Mouse (Mus musculus) spleen, embryonic (tissue): ENCODE results near the gene Crat.

ENCODE experiments used
- CTCF ChIA-PET: fragments of 350-600 bp; sonication (Branson Sonifier 250); formaldehyde crosslinking; loops from one replicate; lab custom pipeline; 2022; lab: Charles Lee

The Crat gene

DNA sequence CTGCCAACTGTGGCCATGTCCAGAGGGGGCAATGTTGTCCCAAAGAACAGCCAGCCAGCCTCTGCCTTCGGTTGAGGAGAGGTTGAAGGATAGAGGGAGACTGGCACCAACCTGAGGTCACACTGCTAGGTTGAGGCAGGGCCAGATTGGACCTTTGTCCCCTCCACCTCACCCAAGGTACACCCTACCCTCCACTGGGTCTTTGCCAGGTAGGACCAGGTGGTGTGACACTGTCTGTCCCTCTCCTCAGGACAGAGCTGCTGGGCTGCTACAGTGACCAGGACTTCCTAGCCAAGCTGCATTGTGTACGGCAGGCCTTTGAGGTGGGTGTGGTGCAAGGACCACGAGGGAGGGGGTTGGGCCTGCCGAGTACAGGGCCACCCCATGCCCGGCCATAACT, 37.9 kb downstream of the Crat start:
- CTCF ChIA-PET = no interaction called here

DNA sequence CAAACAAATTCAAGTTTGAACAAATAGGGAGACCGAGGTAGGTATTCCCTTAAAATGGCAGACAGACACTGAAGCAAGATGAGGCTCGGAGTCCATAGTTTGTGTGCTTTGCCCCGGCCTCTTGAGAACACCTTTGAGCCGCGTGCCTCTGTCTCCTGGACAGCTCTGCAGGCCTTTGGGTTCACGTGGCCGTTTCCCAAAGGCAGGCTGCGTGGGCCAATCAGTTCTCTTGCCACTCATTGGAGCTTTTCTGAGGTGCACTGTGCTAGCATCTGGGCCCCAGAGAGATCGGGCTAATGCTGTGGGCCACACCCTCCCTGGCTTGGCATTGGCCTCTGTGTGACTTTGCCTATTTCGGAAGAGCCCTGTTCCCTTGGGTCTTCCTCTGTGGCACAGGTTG, 39.7 kb downstream of the Crat start:
- CTCF ChIA-PET = no interaction called here

DNA sequence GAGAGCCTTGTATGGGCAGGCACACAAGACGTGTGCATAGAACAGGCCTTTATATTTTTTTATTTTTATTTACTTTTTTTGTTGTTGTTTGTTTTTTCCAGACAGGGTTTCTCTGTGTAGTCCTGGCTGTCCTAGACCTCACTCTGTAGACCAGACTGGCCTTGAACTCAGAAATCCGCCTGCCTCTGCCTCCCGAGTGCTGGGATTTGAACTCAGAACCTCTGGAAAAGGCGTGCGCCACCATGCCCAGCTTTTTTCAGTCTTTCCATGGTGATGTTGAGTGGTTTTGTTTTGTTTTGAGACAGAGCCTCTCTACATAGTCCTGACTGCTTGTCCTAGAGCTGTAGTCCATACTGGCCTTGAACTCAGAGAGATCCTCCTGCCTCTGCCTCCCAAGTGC, 42.9 kb downstream of the Crat start:
- CTCF ChIA-PET = no interaction called here

DNA sequence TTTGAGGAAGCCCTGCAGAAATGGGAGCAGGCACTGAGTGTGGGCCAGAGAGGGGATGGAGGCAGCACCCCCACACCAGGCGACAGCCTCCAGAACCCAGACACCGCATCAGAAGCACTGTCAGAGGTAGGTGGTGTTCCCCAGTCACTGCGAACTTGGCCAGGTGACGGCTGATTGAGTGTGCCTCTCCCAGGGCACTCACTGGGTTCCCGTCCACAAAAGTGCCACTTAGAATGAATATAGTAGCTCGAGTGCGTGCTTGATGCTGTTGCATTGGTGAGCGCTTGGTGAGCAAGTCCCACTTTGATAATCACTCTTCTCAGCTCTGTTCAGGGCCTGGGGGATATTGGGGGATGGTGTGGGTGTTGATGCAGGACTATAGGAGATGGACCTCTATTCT, 44.1 kb downstream of the Crat start:
- CTCF ChIA-PET = no interaction called here

DNA sequence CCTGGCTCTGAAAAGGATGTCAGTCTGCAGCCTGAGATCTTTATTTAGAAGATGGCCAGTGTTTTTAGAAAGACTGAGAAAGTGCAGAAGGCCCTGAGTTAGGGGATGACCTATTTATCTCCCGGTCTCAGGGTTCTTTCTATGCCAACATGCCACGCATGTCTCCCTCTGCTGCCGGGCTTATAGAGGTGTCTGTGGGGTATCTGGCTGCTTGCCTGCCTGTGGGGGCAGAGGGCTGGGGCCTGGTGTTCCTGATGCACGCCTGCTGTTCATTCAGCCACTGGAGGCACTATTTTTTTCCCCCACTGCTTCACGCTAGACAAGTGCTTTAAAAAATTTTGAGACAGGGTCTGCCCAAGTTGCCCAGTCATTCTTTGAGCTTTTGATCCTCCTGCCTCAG, 49.4 kb downstream of the Crat start:
- CTCF ChIA-PET = no interaction called here

DNA sequence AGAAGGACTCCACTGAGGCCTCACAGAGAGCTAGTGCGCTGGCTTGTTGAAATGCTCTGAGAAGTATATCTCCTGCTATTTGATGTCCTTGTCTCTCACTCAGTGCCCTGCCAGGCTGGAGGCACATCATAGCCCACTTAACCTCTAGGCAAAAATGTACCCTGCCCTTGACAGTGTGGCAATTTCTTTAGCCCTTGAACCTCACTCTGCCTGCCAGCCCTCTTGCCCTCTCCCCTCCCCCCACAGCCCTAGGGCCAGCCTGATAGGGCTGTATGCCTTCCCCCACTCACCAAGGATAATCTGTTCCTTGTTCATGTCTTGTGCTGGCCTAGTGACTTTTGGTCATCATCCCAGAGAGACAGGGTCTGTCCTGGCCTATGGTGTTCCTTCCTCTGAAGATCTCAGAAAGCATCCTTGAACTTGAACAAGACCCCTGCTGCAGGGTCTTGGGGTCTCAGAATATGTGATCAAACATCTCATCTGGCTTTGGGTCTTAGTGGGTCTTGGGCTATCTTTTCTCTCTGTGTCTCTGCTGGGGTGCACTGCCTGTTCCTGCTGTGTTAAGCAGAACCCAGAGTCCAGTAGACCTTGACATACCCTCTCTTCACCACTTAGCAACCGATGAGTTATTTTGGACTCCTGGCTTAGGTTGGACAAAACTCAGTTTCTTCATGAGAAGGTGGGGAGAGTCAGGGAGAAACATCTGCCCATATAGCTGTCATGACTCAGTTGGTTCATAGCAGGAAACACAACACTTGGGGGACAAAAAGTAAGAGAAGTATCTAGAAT, 50.1 kb downstream of the Crat start:
- CTCF ChIA-PET = no interaction called here

DNA sequence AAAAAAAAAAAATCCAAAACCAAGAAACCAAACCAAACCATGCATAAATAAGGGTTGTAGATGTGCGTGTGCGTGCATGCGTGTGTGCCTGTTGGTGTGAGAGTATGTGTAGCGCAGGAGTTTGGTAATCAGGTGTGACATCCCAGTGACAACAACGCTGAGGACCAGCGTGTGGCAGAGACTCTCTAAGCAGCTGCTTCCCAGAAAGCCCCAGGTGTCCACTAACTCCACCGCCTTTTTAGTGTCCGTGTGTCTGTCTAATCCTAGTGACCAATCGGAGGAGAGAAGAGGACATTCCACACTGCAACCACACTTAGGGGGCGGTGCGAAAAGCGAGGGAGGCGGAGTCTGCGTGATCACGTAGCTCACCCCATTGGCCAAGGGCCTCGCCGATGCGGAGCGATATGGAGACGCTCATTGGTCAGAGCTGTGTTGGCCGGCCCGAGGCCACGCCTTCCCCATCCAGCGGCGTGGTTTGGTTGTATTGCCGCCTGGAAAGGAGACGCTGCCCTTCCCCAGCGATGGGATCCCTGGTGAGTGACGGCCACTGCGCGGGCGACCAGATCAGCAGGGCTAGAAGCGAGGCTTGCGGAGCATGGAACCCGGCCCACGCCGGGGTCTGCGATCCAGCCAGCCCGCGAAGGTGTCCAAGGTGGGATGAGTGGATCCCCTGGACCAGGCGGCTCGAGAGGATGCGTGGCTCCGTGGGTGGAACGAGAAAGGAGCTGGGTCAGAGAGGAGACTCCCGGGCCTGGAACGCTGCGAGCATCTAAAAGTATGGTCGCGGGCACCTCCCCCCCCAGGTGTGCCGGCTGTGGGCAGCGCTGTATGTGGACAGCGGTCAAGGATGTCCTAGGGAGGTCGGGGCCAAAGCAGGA, 51.6 kb downstream of the Crat start, which contains the start of gene Miga2:
Miga2 (plus strand) TSS at position 461 of the 878 bp plus-strand sequence.
- CTCF ChIA-PET = no interaction called here

DNA sequence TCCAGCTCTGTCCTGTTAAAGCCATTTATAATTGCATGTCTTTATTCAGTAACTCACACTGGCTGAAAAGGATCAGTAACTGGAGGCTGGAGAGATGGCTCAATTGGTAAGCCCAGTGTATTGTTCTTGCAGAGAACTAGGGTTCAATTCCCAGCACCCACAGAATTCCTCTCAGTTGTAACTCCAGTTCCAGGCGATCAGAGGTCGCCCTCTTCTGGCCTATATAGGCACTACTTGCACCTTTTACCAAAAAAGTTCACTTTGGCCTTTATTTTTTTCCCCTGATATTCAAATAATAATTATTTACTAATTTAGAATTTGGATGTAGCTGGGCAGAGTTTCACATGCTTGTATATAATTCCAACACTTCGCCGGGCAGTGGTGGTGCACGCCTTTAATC, 52.7 kb downstream of the Crat start:
- CTCF ChIA-PET = no interaction called here

DNA sequence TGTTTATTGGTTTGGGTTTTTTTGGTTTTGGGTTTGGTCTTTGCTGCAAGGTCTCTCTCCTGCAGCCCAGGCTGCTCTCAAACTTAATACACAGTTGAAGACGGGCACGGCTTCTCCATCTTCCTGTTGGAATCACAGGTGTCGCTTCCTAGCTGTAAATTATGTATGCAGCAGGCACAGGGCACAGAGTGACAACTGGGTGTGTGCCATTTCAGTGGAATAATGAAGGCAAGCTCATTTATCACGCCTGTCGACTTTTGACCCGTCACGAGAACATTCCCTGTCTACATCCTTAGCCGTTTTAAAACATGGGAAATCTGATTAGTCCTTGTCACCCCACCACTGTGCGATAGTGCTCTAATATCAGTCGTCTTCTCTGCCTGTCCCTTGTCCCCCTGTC, 55.0 kb downstream of the Crat start:
- CTCF ChIA-PET = no interaction called here

DNA sequence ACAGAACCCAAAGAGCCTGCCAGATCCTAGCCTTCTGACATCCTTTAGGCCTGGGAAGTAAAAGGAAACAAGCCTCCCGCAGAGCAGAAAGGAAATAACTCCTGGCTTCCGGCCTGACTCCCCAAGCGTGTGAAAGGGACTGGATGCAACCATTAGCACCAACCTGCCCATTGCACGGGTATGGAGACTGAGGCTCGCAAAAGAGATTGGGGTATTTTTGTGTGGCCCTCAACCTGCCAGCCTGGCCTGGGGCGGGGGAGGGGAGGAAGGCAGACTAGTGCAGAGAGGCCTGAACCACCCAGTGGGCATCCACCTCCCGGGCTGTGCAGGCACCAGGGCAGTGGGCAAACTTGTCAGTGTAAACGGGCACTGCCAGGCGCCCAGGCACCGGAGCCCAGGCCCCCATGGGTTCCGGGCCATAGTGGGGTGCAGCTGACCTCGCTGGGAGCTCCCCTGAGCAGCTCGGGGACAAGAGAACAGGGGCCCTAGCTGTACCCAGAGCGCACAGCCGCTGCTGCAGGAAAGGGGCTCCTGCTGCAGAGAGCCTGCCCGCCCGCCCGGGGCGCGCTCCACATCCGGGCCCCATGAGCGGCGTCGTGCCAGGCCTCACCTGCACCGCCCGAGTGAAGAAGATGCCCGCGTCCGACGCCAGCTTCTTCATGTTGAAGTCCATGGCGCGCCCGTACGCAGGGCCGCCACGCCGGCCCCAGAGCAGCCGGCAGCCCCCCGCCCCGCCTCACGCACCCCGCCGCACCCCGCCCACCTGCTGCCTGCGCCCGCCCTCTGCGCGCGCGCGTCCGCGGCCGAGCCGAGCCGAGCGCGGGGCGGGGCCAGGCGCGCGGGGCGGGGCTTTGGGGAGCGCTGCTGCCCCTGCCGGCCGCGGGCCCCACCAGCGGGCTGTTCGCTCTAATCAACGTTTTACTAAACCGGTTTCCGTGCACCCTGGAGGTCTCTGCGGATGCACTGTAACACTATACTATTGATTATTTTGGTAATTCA, 56.8 kb downstream of the Crat start, which contains the start of gene Sh3glb2:
Sh3glb2 (minus strand) TSS at position 805 of the 999 bp plus-strand sequence.
- CTCF ChIA-PET = no interaction called here

DNA sequence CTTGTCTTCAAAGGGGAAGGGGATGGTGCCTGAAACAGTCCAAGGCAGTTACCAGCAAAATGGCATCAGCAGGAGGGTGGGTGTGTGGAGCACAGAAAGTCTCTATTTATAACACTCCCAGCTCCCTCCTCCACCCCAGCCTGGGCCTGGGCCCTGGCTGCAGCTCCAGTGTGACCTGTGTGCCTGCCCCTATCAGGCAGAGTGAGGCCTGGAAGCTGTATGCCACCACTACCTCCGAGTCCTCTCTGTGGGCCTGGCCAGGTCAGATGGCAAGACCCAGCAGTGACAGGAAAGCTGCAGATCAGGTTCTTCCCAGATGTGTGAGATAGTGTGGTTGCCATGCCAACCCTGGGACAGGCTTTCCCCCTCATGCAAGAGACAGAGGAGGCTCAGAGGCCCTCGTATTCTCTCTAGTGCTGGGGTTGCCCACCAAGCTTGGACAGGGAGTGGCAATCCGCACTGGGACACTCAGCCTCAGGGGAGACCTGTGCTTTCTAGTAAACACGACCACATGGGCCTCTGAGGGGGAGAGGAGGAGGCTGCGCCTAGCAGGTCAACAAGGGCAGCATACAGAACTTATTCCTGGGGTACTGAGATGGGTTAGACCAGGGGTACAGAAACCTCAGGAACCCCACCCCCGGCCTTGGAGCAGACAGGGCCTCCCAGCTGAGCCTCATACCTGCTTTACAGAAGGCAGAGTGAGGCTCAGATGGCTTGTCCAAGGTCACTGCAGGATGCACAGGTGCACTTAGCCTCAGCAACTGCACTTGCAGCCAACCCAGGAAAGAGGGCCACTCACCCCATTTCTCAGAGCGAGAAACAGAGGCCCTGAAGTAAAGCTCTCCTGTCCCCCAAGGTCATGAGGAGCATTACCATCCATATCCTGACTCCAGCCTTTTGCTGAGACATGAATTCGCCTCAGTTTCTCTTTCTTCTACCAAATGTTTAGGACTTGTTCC, 57.8 kb downstream of the Crat start:
- CTCF ChIA-PET = interaction anchor here (0.6 kb wide), 1 partner anchor 102 kb away, joined by 3 read pairs; no protein-coding TSS in a partner anchor

DNA sequence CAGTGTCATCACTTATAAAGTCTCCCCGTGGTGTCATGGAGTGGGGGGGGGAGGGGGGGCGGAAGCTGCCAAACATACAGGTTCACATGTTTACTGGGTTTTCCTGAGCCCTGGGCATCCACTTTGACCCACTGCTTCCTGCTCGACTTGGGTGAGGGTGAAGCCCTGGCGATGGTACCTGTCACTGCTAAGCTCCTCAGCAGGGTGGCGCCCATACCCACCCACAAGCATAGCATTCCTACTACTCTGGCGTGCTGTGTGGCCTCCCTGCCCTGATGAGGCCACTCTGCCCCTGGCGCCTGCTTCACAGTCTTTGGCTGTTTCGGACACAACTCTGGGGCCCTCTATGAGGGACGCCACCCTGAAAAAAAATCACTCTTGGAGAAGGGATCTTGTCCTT, 58.7 kb downstream of the Crat start:
- CTCF ChIA-PET = interaction anchor here (0.6 kb wide), 1 partner anchor 103 kb away, joined by 3 read pairs; no protein-coding TSS in a partner anchor

DNA sequence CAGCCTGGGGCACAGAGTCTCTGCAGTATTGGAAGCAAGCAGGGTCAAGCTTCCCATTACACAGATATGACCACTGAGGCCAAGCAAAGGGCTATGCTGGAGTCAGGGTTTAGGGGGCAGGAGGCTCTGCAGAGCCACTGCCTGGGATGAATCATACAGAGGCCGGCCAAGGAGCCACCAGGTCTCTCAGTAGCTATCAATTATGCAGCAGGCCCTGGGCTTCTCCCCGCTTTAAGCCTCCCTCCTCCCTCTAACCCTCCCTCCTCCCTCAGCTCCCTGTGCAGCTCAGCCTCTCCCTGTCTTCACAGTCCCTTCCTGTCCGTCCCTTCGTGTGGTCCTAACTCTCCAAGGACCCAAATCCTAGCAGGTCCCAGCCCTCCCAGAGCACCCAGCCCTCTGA, 59.3 kb downstream of the Crat start:
- CTCF ChIA-PET = interaction anchor here (0.6 kb wide), 1 partner anchor 757 kb away, joined by 3 read pairs; no protein-coding TSS in a partner anchor

DNA sequence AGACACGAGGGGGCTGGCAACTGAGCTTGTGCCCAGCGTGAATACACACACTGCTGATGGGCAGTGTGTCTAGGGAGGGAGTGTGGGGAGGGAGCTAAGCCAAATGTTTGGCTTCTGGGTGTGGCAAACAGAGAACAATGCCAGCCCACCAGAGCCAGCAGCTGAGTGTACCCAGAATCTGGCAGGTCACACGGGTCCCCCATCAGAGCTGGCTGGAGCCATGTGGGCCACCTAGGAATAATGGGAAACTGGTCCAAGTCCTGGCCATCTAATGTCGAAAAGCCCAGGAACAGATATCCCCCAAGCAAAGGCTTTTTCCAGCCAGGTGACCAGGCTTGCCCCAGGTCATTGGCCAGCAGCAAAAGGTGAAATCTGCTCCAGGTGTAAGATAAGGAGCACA, 59.8 kb downstream of the Crat start:
- CTCF ChIA-PET = interaction anchor here (0.6 kb wide), 1 partner anchor 757 kb away, joined by 3 read pairs; no protein-coding TSS in a partner anchor

DNA sequence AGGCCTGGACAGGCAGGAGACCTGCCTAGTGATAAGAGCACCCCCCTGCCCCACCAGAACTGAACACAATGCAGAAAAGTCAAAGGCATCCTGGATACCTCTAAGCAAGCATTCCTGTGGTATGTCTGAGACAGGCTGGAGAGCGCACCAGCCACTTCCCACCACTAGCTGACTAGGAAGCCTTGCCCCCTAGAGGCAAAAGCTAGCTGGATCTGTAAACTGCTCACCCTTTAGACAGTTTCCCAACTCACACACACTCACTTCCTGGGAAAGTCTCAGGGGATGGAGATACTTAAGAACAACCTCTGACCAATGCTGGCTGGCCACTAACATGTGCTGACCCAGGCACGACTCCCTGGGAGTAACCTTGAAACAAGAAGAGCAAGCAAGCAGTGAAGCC, 64.5 kb downstream of the Crat start:
- CTCF ChIA-PET = no interaction called here
